Mouse (Mus musculus) midbrain, embryonic 15.5 days (tissue): ENCODE results near the gene AU015836. TPM values are rescaled to one million over a fixed set of nuclear protein-coding genes. Genes with fewer than 3 reads are reported as not detected.

Source experiments
- ATAC-seq: fragments of 200-750 bp; cut with Nextera tagmentation; replicated peaks from 2 replicates; pipeline ENCODE4 v1.8.0; 2017; ENCODE audit warnings: moderate TSS enrichment
- H3K27ac ChIP-seq: fragments of 300-500 bp; sonication (generic); 2 replicates; pipeline ENCODE4 v1.5.1; 2015; ENCODE audit warnings: mild to moderate bottlenecking, inconsistent platforms
- H3K27me3 ChIP-seq: fragments of 300-500 bp; sonication (generic); replicated peaks from 2 replicates; pipeline ENCODE4 v1.6.1; 2015; ENCODE audit warnings: inconsistent platforms
- H3K36me3 ChIP-seq: fragments of 300-500 bp; sonication (generic); replicated peaks from 2 replicates; pipeline ENCODE4 v1.6.1; 2015; ENCODE audit warnings: inconsistent platforms
- H3K4me1 ChIP-seq: fragments of 300-500 bp; sonication (generic); 2 replicates; pipeline ENCODE4 v1.6.1; 2015; ENCODE audit warnings: inconsistent platforms
- H3K4me2 ChIP-seq: fragments of 300-500 bp; sonication (generic); 2 replicates; pipeline ENCODE4 v1.6.1; 2015; ENCODE audit warnings: inconsistent platforms, mild to moderate bottlenecking, moderate library complexity
- H3K4me3 ChIP-seq: fragments of 300-500 bp; sonication (generic); 2 replicates; pipeline ENCODE4 v1.5.1; 2015; ENCODE audit warnings: mild to moderate bottlenecking, inconsistent platforms
- H3K9ac ChIP-seq: fragments of 300-500 bp; sonication (generic); 2 replicates; pipeline ENCODE4 v1.6.1; 2015; ENCODE audit warnings: mild to moderate bottlenecking, inconsistent platforms
- H3K9me3 ChIP-seq: fragments of 300-500 bp; sonication (generic); 2 replicates; pipeline ENCODE4 v1.6.1; 2016; ENCODE audit warnings: inconsistent platforms
- WGBS: fragments of 180-500 bp; shearing (Covaris S2); methylation state at CpG from one replicate; pipeline ENCODE4 v1.1.7; 2015; ENCODE audit warnings: mixed read lengths; 5-methylcytosine and 5-hydroxymethylcytosine counted together
- polyA plus RNA-seq: library from polyadenylated mRNA; unstranded; fragments of >200 nt; fragmentation: Nextera tagmentation; extraction: Ambion mirVana; gene quantifications from 2 replicates; pipeline ENCODE4 v1.2.1, GENCODE M21; 2015

The AU015836 gene
- polyA plus RNA-seq, 1 experiment from 2014 or later: not detected

- WGBS: 35% methylated on average over 12 of the region's 12 CpGs
- peaks cover 17% of the 10 kb centered on the region; the same call in 1 of the 2 replicates for H3K27me3 ChIP-seq
- no peaks in the 10 kb centered on the region for H3K36me3 ChIP-seq
- H3K4me1 ChIP-seq: no peaks in the 10 kb centered on the region
- no peak overlapping the region for H3K4me3 ChIP-seq
- H3K9me3 ChIP-seq: no peaks in the 10 kb centered on the region
- H3K27ac ChIP-seq: no peak overlapping the region
- ATAC-seq: 0 out of 2 replicates have a peak, but pooled peaks have one; percentile 66
- 0 out of 2 replicates have a peak overlapping the region, but pooled peaks have one; percentile 8 for H3K4me2 ChIP-seq
- no peak overlapping the region for H3K9ac ChIP-seq
These were observed 44.2 kb downstream of the AU015836 start for GRCm38 (mm10) chrX:94012479-94013167.

- H3K4me3 ChIP-seq: no peak overlapping the region
- no peaks in the 10 kb centered on the region for H3K36me3 ChIP-seq
- no peak overlapping the region for H3K4me2 ChIP-seq
- H3K27ac ChIP-seq: no peak overlapping the region
- WGBS: 50% methylated on average over 1 of the region's 1 CpGs
- H3K9ac ChIP-seq: no peak overlapping the region
- peaks cover 14% of the 10 kb centered on the region; the same call in 1 of the 2 replicates for H3K27me3 ChIP-seq
- no peaks in the 10 kb centered on the region for H3K9me3 ChIP-seq
- no peak for ATAC-seq
- no peaks in the 10 kb centered on the region for H3K4me1 ChIP-seq
These were observed 48.4 kb downstream of the AU015836 start for GRCm38 (mm10) chrX:94016891-94017290.

- Histone ChIP-seq H3K4me3 (no peak overlapping the region), H3K36me3 (no peaks in the 10 kb centered on the region), H3K27me3 (peaks cover 10% of the 10 kb centered on the region; the same call in 1 of the 2 replicates), H3K9me3 (no peaks in the 10 kb centered on the region), H3K4me1 (no peaks in the 10 kb centered on the region), H3K27ac (no peak overlapping the region), H3K4me2 (no peak overlapping the region), H3K9ac (no peak overlapping the region)
- no peak for ATAC-seq
- 49% methylated on average over 5 of the region's 5 CpGs for WGBS
These were observed 53.9 kb downstream of the AU015836 start for GRCm38 (mm10) chrX:94022264-94022874.

Other genes starting within 250 kb of the AU015836 start
- 19.8 and 21.6 TPM in 2 replicates for gene Pdk3, start 136.5 kb upstream of the AU015836 start, polyA plus RNA-seq
- 25.6 and 26.5 TPM in 2 replicates for gene Zfx, start 155.0 kb downstream of the AU015836 start, polyA plus RNA-seq
- 89.5 and 96.1 TPM in 2 replicates for gene Eif2s3x, start 244.2 kb downstream of the AU015836 start, polyA plus RNA-seq